Mouse (Mus musculus): Measurements from ENCODE around the gene Entpd5.
"Not testable (repeated sequence)": the region's sequence is repeated elsewhere in the genome, so short reads cannot be mapped to it uniquely, and the experiment has no call there.

The Entpd5 gene

DNA sequence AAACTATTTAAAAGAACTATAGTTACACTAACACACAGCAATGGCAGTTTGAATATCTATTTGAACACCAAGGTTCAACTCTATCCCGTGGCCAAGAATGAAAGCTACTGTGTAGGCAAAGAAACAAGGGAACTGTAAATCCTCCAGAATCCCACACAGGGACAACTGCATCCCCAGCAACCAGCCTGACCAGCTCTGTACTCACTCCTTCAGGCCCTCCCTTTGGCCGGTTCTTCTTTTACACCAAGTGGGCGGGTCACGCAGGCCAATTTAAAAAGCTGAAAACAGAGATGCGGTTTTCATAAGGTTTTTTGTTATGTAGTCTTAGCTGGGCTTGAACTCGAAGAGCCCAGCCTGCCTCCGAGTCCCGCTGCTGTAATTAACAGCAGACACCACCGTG lies 9.7 kb downstream of the Entpd5 start:
- no peak for DNase-seq (ENCODE audit: low read depth, low spot score)

- DNase-seq (ENCODE audit: low read depth, low spot score), result no peak
Measured at GRCm38 (mm10) chr12:84398629-84399028, 10.2 kb downstream of the Entpd5 start.

DNA sequence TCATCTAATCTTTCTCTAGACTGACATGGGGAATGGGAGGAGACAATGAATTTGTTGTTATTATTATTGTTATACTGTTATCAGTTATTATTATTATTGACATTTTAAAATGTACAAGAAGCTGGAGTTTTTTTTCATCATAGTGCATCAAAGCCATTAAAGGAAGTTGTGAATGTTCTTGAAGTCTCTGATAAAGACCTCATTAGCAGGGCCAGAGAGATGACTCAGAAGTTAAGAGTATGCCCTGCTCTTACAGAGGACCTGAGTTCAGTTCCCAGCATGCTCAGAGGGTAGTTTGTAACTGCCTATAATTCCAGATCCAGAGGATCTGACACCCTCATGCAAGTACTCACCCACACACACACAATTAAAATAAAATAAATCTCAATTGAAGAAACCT lies 11.1 kb downstream of the Entpd5 start:
- no peak for DNase-seq (ENCODE audit: low read depth, low spot score)

- DNase-seq (ENCODE audit: low read depth, low spot score), result no peak
Measured at GRCm38 (mm10) chr12:84396947-84397679, 11.7 kb downstream of the Entpd5 start.

- no peak for DNase-seq (ENCODE audit: low read depth, low spot score)
Measured at GRCm38 (mm10) chr12:84393847-84394246, 15.0 kb downstream of the Entpd5 start.

DNA sequence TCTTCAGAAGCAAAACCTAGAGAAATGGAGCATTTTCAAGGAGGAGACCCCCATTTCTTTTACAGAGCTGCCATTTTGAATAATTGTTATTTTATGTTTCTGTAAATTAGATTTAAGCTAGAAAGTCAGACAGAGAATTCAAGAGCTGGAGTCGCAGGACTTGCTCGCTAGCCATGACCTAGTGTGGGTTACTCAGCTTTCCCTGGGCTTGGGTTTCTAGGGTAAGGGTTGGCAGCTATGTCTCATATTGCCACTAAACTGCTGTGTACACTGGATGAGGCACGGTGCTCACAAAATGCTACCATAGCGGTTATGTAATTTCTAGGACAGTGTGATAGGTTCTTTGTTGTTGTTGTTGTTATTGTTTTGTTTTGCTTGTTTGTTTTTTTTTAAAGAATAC lies 16.1 kb downstream of the Entpd5 start:
- no peak for DNase-seq (ENCODE audit: low read depth, low spot score)

DNA sequence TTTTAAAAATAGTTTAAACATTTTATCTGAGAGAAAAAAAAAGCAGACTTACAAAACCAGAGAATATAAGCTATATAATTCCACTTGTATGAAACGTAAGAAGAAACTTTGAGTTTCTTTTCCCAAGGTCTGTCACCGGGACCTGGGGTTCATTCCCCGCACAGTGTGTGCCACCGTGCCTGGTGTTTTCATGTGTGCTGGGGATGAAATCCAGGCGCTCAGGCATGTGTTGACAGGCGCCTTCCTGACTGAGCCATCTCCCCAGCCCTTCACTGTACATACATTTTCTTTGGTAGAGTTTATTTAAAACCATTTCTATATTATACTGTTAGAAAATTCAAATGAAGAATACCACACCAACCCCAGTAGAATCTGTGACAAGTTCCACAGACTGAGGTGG lies 18.5 kb downstream of the Entpd5 start:
- no peak for DNase-seq (ENCODE audit: low read depth, low spot score)

DNA sequence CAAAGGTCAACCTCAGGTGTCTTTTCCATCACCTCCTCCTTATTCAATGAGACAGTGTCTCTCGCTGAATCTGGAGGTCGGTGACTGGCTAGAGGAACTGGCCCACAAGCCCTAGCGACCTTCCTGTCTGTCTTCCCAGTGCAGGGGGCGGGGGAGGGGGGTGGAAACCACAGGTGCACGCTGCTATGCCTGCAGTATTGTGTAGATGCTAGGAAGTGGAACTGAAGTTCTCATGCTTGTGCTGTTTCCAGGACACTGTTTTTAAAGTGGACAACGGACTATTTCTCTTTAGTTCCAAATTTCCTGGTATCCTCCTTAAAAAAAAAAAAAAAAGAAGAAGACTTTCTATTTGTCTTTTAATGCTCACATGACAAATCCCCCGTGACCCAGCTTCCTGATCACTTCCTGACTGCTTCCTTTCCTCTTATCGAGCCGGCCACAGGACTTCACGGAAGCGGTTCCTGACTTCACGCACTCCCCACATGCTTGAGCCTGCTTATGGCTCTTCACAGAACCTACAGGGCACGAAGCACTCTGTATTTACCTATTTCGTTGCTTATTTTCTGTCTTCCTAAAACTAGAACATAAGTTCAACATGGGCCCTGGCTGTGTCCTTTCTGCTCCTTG lies 19.9 kb downstream of the Entpd5 start:
- peak; percentile 57 for DNase-seq (ENCODE audit: low read depth, low spot score)

GRCm38 (mm10) chr12:84388097-84388496 lies 20.7 kb downstream of the Entpd5 start:
- no peak for DNase-seq (ENCODE audit: low read depth, low spot score)

- no peak for DNase-seq (ENCODE audit: low read depth, low spot score)
Measured at GRCm38 (mm10) chr12:84385408-84385807, 23.4 kb downstream of the Entpd5 start.

DNA sequence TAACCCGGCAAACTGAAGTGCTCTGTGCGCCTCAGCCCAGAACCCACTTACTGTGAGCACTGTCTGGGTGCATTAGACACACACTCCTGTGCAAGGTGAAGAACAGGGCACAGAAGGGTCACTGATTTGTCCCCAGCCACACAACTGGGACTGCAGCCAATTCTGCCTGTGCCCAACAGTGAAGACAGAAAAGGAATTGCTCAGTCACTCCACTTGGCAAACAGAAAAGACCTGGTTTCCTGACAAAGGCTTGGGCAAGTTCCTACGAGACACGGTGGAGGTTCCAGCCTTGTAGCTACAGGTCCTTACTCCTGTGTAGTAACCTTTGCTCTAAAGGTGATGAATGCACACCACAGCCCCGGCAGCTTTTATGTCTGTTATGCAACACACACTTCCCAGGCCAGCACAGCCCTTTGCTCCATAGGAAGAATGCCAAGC lies 24.2 kb downstream of the Entpd5 start:
- no peak for DNase-seq (ENCODE audit: low read depth, low spot score)

GRCm38 (mm10) chr12:84382369-84382768 lies 26.5 kb downstream of the Entpd5 start:
- DNase-seq (ENCODE audit: low read depth, low spot score), result no peak

DNA sequence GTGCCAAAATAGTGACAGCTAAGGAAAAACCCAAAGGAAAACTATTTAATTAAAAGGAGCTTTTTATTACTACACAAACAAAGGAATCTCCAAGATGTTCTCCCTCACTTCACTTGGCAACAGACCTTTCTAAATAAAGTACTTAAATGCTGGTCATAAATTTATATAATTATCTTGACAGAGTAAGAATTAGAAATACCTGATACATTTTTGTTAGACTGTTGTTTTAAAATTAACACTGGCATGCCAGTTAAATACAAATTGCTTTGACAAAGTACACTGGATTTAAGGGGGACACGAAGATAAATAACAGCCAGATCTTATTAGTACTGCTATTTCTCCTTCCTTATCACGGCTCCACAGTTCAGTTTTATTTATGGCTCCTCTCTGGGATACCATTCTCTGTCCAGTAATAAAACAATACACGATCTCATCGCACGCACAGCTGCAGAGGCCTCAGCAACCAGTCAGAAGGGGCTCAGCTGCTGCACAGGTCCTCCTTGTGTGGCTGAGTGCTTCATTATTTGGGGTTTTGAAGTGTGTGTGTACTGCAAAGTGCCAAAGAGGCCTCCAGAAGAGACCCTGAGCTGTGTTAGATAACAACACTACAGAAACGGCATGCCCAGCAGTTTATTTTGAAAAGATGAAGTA lies 34.9 kb downstream of the Entpd5 start:
- no peak for DNase-seq (ENCODE audit: low read depth, low spot score)

DNA sequence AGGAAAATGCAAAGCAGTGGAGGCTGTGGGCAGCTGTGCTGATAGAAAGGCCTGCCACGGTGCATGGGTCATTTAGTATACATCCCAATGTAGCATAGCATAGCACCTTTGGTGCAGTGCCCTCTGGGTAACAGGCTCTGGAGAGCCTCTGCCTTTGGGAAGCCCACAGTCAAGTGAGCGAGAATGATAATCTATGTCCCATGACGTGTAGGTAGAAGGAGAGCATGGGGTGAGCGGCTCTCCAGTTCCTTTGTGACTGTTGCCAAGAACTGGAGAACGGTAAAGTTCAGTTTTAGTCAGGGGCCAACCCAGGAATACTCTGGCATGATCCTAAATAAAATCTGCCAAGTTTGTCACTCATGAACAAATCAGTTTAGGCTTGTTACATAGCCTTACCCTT lies 37.2 kb downstream of the Entpd5 start:
- DNase-seq (ENCODE audit: low read depth, low spot score), result no peak

DNA sequence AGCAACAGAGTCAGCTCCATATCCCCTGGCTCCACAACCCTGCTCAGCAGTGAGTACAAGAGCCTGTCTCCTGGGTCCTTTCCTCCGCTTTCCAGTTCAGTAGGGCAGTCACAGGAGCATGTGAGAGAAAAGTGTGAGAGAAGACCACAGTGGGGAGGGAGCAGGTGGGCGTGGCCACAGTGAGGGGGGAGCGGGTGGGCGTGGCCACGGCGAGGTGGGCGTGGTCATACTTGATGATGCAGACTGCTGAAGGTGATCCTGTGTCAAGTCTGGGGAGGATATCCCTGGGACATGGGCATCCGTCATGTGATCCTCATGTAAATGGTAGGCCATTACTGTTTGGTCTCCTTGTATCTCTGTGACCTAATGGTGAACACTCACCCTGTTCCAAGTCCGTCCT lies 41.9 kb downstream of the Entpd5 start:
- DNase-seq (ENCODE audit: low read depth, low spot score), result peak; percentile 32

DNA sequence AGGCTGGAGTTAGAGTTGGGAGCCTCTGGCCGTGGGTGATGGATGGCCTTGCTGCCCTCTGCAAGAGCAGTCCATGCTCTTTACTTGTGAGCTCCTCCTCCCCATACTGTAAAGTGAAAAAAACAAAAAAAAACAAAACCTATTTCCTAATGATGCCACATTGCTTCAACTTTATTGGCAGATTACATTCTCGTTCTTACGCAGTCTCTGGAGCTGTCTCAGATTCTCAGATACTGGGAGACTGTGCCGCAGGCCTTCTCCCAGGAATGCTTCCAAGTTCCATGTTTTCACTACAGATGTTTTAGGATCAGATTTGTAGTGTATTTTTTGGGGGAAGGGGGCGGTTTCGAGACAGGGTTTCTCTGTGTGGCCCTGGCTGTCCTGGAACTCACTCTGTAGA lies 43.7 kb downstream of the Entpd5 start:
- DNase-seq (ENCODE audit: low read depth, low spot score), result no peak

DNA sequence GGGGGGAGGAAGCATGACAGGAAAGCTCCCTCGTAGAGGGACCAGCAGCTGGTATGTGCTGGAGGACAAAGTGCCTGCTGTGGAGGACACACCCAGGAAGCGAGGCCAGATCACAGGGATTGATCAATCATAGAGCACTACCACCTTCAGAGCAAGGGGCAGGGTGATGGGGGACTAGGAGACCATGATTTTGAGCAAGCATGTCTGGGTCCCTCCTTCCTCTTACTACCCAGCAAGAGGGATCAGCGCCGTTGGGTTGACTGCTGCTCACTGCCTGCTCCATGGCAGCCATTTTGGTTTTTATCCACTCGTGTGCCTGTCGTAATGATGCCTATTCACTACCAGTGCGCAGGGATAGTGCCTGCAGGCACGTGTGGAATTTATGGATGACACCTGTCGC lies 44.5 kb downstream of the Entpd5 start:
- no peak for DNase-seq (ENCODE audit: low read depth, low spot score)

DNA sequence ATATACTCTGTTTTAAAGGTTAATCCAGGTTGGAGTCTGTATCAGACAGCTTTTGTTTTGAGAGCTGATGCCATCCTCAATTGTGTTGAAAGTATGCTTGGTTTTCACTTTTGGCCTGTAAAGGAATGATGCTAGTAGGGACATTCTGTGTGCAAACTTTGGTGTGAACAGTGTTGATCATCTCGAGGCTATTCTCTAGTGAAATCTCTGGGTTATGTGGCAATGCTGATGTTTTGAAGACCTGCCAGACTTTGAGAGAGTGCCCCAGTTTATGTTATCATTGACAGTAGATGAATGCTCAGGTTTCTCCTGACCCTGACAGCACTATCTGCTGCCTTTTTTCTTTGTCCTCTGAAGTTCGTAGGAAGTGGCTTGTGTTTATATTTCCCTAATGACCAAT lies 46.0 kb downstream of the Entpd5 start:
- DNase-seq (ENCODE audit: low read depth, low spot score), result no peak

DNA sequence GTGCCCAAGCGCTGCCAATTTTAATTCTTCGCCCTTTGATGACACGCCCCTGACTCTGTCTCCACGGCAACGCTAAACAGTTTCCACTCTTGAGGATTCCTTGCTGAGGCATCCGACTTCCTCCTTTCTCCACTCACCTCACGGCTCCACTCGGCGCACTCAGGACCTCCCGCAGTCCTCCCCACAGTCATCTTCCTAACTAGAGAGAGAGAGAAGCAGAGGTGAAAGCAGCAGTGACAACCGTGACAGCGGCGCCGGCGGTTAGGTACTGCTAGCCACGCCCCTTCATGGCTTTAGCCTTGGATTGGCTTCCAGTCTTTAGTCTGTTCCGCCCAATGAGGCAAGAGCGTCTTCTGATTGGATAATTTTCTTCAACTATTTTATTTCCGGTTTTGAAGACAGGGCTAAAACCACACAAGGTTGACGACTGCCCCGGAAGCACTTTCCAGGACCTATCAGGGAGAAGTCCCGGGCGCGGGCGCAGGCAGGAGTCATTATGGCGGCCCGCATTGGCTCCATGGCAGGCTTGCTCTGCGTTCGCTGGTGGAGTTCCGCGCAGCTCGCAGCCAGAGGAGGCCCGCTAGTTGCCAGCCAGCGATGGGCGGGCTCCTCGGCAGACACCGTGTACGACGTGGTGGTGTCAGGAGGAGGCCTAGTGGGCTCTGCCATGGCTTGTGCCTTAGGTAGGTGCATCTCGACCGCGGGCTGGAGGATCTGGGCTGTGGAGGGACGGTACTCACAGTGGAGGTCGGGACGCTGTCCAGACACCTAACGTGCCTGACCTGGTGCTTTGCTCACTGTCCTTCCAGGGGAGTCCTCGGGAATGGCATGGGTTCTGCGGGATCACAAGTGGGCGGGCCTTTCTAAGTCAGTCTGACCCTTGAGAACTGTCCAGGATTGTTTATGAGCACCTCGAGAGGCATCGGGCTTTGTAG lies 47.0 kb downstream of the Entpd5 start, which contains the start of the genes Coq6 and Fam161b:
Gene Coq6 (plus strand): TSS at position 103 of the 935 bp plus-strand sequence.
Gene Fam161b (minus strand): TSS at position 279 of the 935 bp plus-strand sequence.
- peak; percentile 97 for DNase-seq (ENCODE audit: low read depth, low spot score)

GRCm38 (mm10) chr12:84358699-84359098 lies 50.1 kb downstream of the Entpd5 start:
- DNase-seq (ENCODE audit: low read depth, low spot score), result not testable (repeated sequence)

DNA sequence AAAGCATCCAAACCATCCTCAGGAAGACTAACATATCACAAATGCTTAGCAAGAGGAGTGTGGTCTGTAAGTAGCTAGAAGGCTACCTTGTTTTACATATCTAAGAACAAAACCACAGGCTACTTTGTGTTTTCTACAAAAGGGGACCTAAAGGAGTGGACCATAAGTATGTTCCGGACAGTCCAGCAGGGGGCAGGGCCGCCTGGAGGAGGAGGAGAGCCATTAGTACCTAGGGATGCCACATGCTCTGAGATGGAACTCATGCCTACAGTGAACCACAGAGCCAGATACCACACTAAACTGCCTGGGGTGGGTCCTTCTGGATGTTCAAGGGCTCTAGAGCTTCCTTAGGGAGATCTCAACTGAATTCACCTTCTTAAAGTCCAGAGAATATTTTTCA lies 61.6 kb downstream of the Entpd5 start:
- DNase-seq (ENCODE audit: low read depth, low spot score), result peak; percentile 34
